Mouse (Mus musculus): ENCODE data around the gene Ola1. TPM values are rescaled to one million over a fixed set of nuclear protein-coding genes. Genes with fewer than 3 reads are reported as not detected.

The Ola1 gene
- polyA plus RNA-seq, 1 experiment, result 8.2 TPM

- TF ChIP-seq CTCF (conservative IDR thresholded peaks at IDR 0.05; ENCODE audit: insufficient read depth, insufficient read length, low read depth, low read length), result no peak
- no peak for TF ChIP-seq POLR2A (IDR thresholded peaks at IDR 0.05; ENCODE audit: low read depth, low read length)
- H3K36me3 ChIP-seq (ENCODE audit: control insufficient read depth, insufficient read depth, low read length), result no peaks in the 10 kb centered on the region
Observed at GRCm38 (mm10) chr2:73263794-73264610, 45.3 kb upstream of the Ola1 start.

DNA sequence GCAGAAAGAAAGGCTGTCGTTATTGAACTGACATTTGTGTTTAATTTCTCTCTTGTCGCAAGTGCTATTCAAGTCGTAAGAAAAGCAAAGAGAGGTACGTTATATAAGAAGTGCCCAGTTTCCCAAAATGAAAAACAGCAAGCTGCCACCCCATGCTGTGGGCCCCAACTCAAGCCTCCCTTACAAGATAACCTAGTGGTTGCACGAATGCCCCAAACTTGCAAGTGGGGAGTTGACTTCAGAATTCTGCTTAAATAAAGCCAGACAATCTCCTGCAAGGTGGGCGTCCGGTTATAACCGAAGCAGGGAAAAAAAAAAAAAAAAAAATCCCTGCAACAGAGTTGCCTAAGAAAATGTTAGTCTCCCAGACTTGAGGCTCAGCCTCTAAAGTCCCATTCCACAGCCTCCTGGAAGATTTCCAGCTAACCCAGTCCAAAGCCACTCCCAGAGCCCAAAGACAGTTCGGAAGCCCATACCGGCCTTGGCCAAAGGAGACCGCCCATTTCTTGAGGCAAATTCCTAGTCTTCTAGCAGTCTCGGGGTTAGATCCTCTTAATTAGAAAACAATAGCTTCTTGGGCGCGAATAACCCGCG, 44.5 kb upstream of the Ola1 start:
- no peak for DNase-seq
- H3K4me3 ChIP-seq (ENCODE audit: insufficient read depth, low read depth, low read length), result no peak overlapping the region
- TF ChIP-seq CTCF (conservative IDR thresholded peaks at IDR 0.05; ENCODE audit: insufficient read depth, insufficient read length, low read depth, low read length) (no peak), POLR2A (IDR thresholded peaks at IDR 0.05; ENCODE audit: low read depth, low read length) (no peak)
- no peak overlapping the region for H3K27ac ChIP-seq (ENCODE audit: insufficient read depth, low read depth, low read length)
- no peaks in the 10 kb centered on the region for H3K36me3 ChIP-seq (ENCODE audit: control insufficient read depth, insufficient read depth, low read length)
- H3K4me1 ChIP-seq (ENCODE audit: control insufficient read depth, insufficient read depth, low read length), result 0 out of 2 replicates have a peak, but pooled peaks cover 3% of the 10 kb centered on the region
- peaks cover 4% of the 10 kb centered on the region for H3K27me3 ChIP-seq (replicated peaks; ENCODE audit: control insufficient read depth, insufficient read depth, low read length)
- 21% methylated on average over 16 of the region's 16 CpGs for WGBS

More at GRCm38 (mm10) chr2:73263794-73264610, 45.3 kb upstream of the Ola1 start:
- no peak for DNase-seq
- H3K27ac ChIP-seq (ENCODE audit: insufficient read depth, low read depth, low read length), result no peak overlapping the region
- H3K4me1 ChIP-seq (ENCODE audit: control insufficient read depth, insufficient read depth, low read length), result 0 out of 2 replicates have a peak, but pooled peaks cover 3% of the 10 kb centered on the region
- H3K4me3 ChIP-seq (ENCODE audit: insufficient read depth, low read depth, low read length), result no peak overlapping the region
- H3K27me3 ChIP-seq (replicated peaks; ENCODE audit: control insufficient read depth, insufficient read depth, low read length), result peaks cover 4% of the 10 kb centered on the region
- WGBS, result 5% methylated on average over 38 of the region's 38 CpGs

DNA sequence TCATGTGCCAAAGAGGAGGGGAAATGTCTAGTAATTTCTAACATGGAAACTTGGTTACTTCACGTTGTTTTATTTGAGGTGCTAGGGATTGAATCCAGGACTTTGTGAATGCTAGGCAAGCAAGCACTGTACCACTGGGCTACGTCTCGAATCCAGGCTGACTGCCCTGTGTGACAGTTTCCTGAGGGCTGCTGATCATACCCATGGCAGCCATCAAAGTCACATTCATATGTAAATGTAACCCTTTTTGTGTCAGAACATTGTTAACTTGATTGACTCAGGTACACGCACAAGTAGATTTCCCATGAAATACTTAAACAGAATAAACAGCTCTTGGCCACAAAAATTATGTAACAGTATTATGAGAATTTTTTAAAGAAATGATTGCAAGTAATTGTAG, 30.0 kb upstream of the Ola1 start:
- H3K36me3 ChIP-seq (ENCODE audit: control insufficient read depth, insufficient read depth, low read length), result no peaks in the 10 kb centered on the region
- DNase-seq, result no peak
- H3K4me3 ChIP-seq (ENCODE audit: insufficient read depth, low read depth, low read length), result no peak overlapping the region
- TF ChIP-seq POLR2A (IDR thresholded peaks at IDR 0.05; ENCODE audit: low read depth, low read length), result no peak
- no peak for TF ChIP-seq CTCF (conservative IDR thresholded peaks at IDR 0.05; ENCODE audit: insufficient read depth, insufficient read length, low read depth, low read length)
- H3K27me3 ChIP-seq (replicated peaks; ENCODE audit: control insufficient read depth, insufficient read depth, low read length), result no peaks in the 10 kb centered on the region
- no peaks in the 10 kb centered on the region for H3K4me1 ChIP-seq (ENCODE audit: control insufficient read depth, insufficient read depth, low read length)
- no peak overlapping the region for H3K27ac ChIP-seq (ENCODE audit: insufficient read depth, low read depth, low read length)
- 79% methylated on average over 4 of the region's 4 CpGs for WGBS

DNA sequence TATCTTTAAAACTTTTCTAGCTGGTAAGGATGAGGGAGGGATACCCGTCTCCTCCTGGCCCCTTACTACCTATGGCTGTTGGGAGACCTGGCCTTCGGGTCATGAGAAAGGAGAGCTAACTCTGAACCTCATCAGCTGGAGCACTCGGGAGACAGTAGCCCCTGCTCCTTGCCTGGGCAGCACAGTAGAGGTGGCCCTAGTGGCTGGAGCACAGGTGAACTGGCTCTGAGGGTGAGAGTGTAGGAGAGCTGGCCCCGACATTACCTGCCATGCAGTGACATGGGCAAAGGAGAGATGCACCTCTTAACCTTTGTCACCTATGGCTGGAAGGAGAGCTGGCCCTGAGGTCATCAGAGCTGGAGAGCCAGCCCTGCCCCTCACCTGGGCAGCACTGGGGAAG, 22.6 kb upstream of the Ola1 start:
- no peak for DNase-seq
- no peak for TF ChIP-seq CTCF (conservative IDR thresholded peaks at IDR 0.05; ENCODE audit: insufficient read depth, insufficient read length, low read depth, low read length)
- TF ChIP-seq POLR2A (IDR thresholded peaks at IDR 0.05; ENCODE audit: low read depth, low read length), result no peak
- Histone ChIP-seq H3K4me1 (ENCODE audit: control insufficient read depth, insufficient read depth, low read length) (no peaks in the 10 kb centered on the region), H3K36me3 (ENCODE audit: control insufficient read depth, insufficient read depth, low read length) (no peaks in the 10 kb centered on the region), H3K27ac (ENCODE audit: insufficient read depth, low read depth, low read length) (no peak overlapping the region), H3K4me3 (ENCODE audit: insufficient read depth, low read depth, low read length) (no peak overlapping the region), H3K27me3 (replicated peaks; ENCODE audit: control insufficient read depth, insufficient read depth, low read length) (no peaks in the 10 kb centered on the region)
- WGBS, result 86% methylated on average over 4 of the region's 4 CpGs

- no peak for TF ChIP-seq CTCF (conservative IDR thresholded peaks at IDR 0.05; ENCODE audit: insufficient read depth, insufficient read length, low read depth, low read length)
- no peak for TF ChIP-seq POLR2A (IDR thresholded peaks at IDR 0.05; ENCODE audit: low read depth, low read length)
- H3K36me3 ChIP-seq (ENCODE audit: control insufficient read depth, insufficient read depth, low read length), result no peaks in the 10 kb centered on the region
- no peaks in the 10 kb centered on the region for H3K4me1 ChIP-seq (ENCODE audit: control insufficient read depth, insufficient read depth, low read length)
- no peak overlapping the region for H3K4me3 ChIP-seq (ENCODE audit: insufficient read depth, low read depth, low read length)
- no peaks in the 10 kb centered on the region for H3K27me3 ChIP-seq (replicated peaks; ENCODE audit: control insufficient read depth, insufficient read depth, low read length)
- WGBS, result 68% methylated on average over 3 of the region's 3 CpGs
- H3K27ac ChIP-seq (ENCODE audit: insufficient read depth, low read depth, low read length), result no peak overlapping the region
- DNase-seq, result no peak
Observed at GRCm38 (mm10) chr2:73231081-73231480, 12.4 kb upstream of the Ola1 start.

GRCm38 (mm10) chr2:73213871-73214659, 4.7 kb downstream of the Ola1 start:
- TF ChIP-seq CTCF (conservative IDR thresholded peaks at IDR 0.05; ENCODE audit: insufficient read depth, insufficient read length, low read depth, low read length) (no peak), POLR2A (IDR thresholded peaks at IDR 0.05; ENCODE audit: low read depth, low read length) (no peak)
- Histone ChIP-seq H3K4me1 (ENCODE audit: control insufficient read depth, insufficient read depth, low read length) (no peaks in the 10 kb centered on the region), H3K36me3 (ENCODE audit: control insufficient read depth, insufficient read depth, low read length) (no peaks in the 10 kb centered on the region), H3K27me3 (replicated peaks; ENCODE audit: control insufficient read depth, insufficient read depth, low read length) (no peaks in the 10 kb centered on the region), H3K4me3 (ENCODE audit: insufficient read depth, low read depth, low read length) (peak overlapping the region; percentile 89), H3K27ac (ENCODE audit: insufficient read depth, low read depth, low read length) (no peak overlapping the region)
- WGBS, result under 1% methylated on average over 68 of the region's 68 CpGs
- peak; percentile 95 for DNase-seq

- TF ChIP-seq POLR2A (IDR thresholded peaks at IDR 0.05; ENCODE audit: low read depth, low read length) (no peak), CTCF (conservative IDR thresholded peaks at IDR 0.05; ENCODE audit: insufficient read depth, insufficient read length, low read depth, low read length) (no peak)
- Histone ChIP-seq H3K4me3 (ENCODE audit: insufficient read depth, low read depth, low read length) (peak overlapping the region; percentile 89), H3K4me1 (ENCODE audit: control insufficient read depth, insufficient read depth, low read length) (no peaks in the 10 kb centered on the region), H3K27me3 (replicated peaks; ENCODE audit: control insufficient read depth, insufficient read depth, low read length) (no peaks in the 10 kb centered on the region), H3K27ac (ENCODE audit: insufficient read depth, low read depth, low read length) (no peak overlapping the region), H3K36me3 (ENCODE audit: control insufficient read depth, insufficient read depth, low read length) (no peaks in the 10 kb centered on the region)
- WGBS, result 35% methylated on average over 7 of the region's 7 CpGs
- no peak for DNase-seq
Observed at GRCm38 (mm10) chr2:73213539-73213870, 5.2 kb downstream of the Ola1 start.

Measured in kidney, adult 2 months (tissue).